Mouse (Mus musculus) MEL (cell line): Measurements from ENCODE around the gene Rhox10. TPM values are rescaled to one million over a fixed set of nuclear protein-coding genes. Genes with fewer than 3 reads are reported as not detected.
"Not testable (repeated sequence)": the region's sequence is repeated elsewhere in the genome, so short reads cannot be mapped to it uniquely, and the experiment has no call there.

Experiments used
- DNase-seq: peaks from one replicate; pipeline ENCODE4 v3.0.0; 2011; ENCODE audit warnings: low read depth, low spot score
- H3K27ac ChIP-seq: 2 replicates; pipeline ENCODE4 v1.5.1; 2012; ENCODE audit warnings: low read depth, mild to moderate bottlenecking, control low read depth, low read length, moderate library complexity; ENCODE audit not compliant: control insufficient read depth
- H3K27me3 ChIP-seq, 2 experiments: fragments of 150-350 bp in 1 of 2; sonication (generic) in 1 of 2; 2 replicates each; pipeline ENCODE4 v1.6.1; 2012; ENCODE audit warnings: low read length in 2 of 2, mild to moderate bottlenecking in 2 of 2, improper control_type of control experiment in 1 of 2, moderate library complexity in 1 of 2; ENCODE audit not compliant: insufficient read depth in 2 of 2, control insufficient read depth in 1 of 2
- H3K36me3 ChIP-seq, 2 experiments: 2 replicates each; pipeline ENCODE4 v1.6.1; 2012 to 2014; ENCODE audit warnings: low read length in 2 of 2, improper control_type of control experiment in 1 of 2, inconsistent platforms in 1 of 2, mild to moderate bottlenecking in 1 of 2; ENCODE audit not compliant: insufficient read depth in 2 of 2, control insufficient read depth in 1 of 2
- H3K4me1 ChIP-seq, 2 experiments: fragments of 150-350 bp in 1 of 2; sonication (generic) in 1 of 2; 2 replicates each; pipeline ENCODE4 v1.6.1; 2012; ENCODE audit warnings: low read length in 2 of 2, improper control_type of control experiment in 1 of 2, mild to moderate bottlenecking in 1 of 2; ENCODE audit not compliant: insufficient read depth in 2 of 2, control insufficient read depth in 1 of 2
- H3K4me3 ChIP-seq, 2 experiments: fragments of 150-350 bp in 1 of 2; sonication (generic) in 1 of 2; 2 replicates each; pipeline ENCODE4 v1.5.1; 2012; ENCODE audit warnings: low read depth in 2 of 2, low read length in 2 of 2, mild to moderate bottlenecking in 2 of 2, moderate library complexity in 2 of 2, control low read depth in 1 of 2, improper control_type of control experiment in 1 of 2; ENCODE audit not compliant: control insufficient read depth in 1 of 2, insufficient read depth in 1 of 2
- H3K79me2 ChIP-seq: 2 replicates; pipeline ENCODE4 v1.6.1; 2012; ENCODE audit warnings: mild to moderate bottlenecking, low read length, moderate library complexity; ENCODE audit not compliant: control insufficient read depth, poor library complexity, insufficient read depth
- H3K9ac ChIP-seq: 2 replicates; pipeline ENCODE4 v1.6.1; 2012; ENCODE audit warnings: low read depth, mild to moderate bottlenecking, control low read depth, low read length, moderate library complexity; ENCODE audit not compliant: control insufficient read depth, poor library complexity, severe bottlenecking
- H3K9me3 ChIP-seq: fragments of 150-350 bp; sonication (generic); replicated peaks from 2 replicates; pipeline ENCODE4 v1.6.1; 2012; ENCODE audit warnings: mild to moderate bottlenecking, low read length, improper control_type of control experiment, moderate library complexity; ENCODE audit not compliant: insufficient read depth
- CHD2 ChIP-seq: IDR thresholded peaks from 2 replicates; pipeline ENCODE4 v1.6.1; 2011; ENCODE audit warnings: low read length, improper control_type of control experiment
- E2F4 ChIP-seq: IDR thresholded peaks from 2 replicates; pipeline ENCODE4 v1.6.1; 2011; ENCODE audit warnings: low read depth, low read length, improper control_type of control experiment, borderline replicate concordance
- EP300 ChIP-seq, 2 experiments: IDR thresholded peaks; 2 replicates each; pipeline ENCODE4 v1.6.1; 2011; ENCODE audit warnings: improper control_type of control experiment in 2 of 2, low read length in 2 of 2, low read depth in 1 of 2, mild to moderate bottlenecking in 1 of 2
- KAT2A ChIP-seq: conservative IDR thresholded peaks from 2 replicates; pipeline ENCODE4 v1.6.1; 2012; ENCODE audit warnings: low read depth, low read length, improper control_type of control experiment, inconsistent platforms
- MAZ ChIP-seq: IDR thresholded peaks from 2 replicates; pipeline ENCODE4 v1.6.1; 2012; ENCODE audit warnings: low read depth, mild to moderate bottlenecking, inconsistent platforms, low read length, improper control_type of control experiment
- MEF2A ChIP-seq: IDR thresholded peaks from 2 replicates; pipeline ENCODE4 v1.6.1; 2014; ENCODE audit warnings: low read depth, mild to moderate bottlenecking, inconsistent platforms, low read length, improper control_type of control experiment; ENCODE audit not compliant: poor library complexity, insufficient replicate concordance, severe bottlenecking; ENCODE audit errors: extremely low read depth
- MYB ChIP-seq: IDR thresholded peaks from 2 replicates; pipeline ENCODE4 v1.6.1; 2011; ENCODE audit warnings: mild to moderate bottlenecking, low read depth, low read length, improper control_type of control experiment
- POLR2A ChIP-seq, 2 experiments: IDR thresholded peaks; 2 replicates each; pipeline ENCODE4 v1.6.1; 2011 to 2012; ENCODE audit warnings: low read length in 2 of 2, mild to moderate bottlenecking in 2 of 2, control low read depth in 1 of 2, improper control_type of control experiment in 1 of 2, low read depth in 1 of 2, moderate library complexity in 1 of 2; ENCODE audit not compliant: control insufficient read depth in 1 of 2, insufficient read depth in 1 of 2, poor library complexity in 1 of 2
- POLR2AphosphoS2 ChIP-seq: IDR thresholded peaks from 2 replicates; pipeline ENCODE4 v1.6.1; 2011; ENCODE audit warnings: low read length, improper control_type of control experiment
- RAD21 ChIP-seq: IDR thresholded peaks from 2 replicates; pipeline ENCODE4 v1.6.1; 2011; ENCODE audit warnings: mild to moderate bottlenecking, low read depth, low read length, improper control_type of control experiment
- RCOR1 ChIP-seq: IDR thresholded peaks from 2 replicates; pipeline ENCODE4 v1.6.1; 2012; ENCODE audit warnings: low read depth, mild to moderate bottlenecking, inconsistent platforms, low read length, improper control_type of control experiment
- SIN3A ChIP-seq: IDR thresholded peaks from 2 replicates; pipeline ENCODE4 v1.6.1; 2012; ENCODE audit warnings: low read length, improper control_type of control experiment, inconsistent platforms
- SMC3 ChIP-seq: IDR thresholded peaks from 2 replicates; pipeline ENCODE4 v1.6.1; 2011; ENCODE audit warnings: low read depth, low read length, improper control_type of control experiment
- TAL1 ChIP-seq: IDR thresholded peaks from 2 replicates; pipeline ENCODE4 v1.6.1; 2012; ENCODE audit warnings: mild to moderate bottlenecking, inconsistent platforms, low read length, moderate library complexity, mixed read lengths
- TBP ChIP-seq: IDR thresholded peaks from 2 replicates; pipeline ENCODE4 v1.8.0; 2011; ENCODE audit warnings: low read depth, low read length, improper control_type of control experiment
- TCF12 ChIP-seq: IDR thresholded peaks from 2 replicates; pipeline ENCODE4 v1.6.1; 2014; ENCODE audit warnings: low read depth, mild to moderate bottlenecking, inconsistent platforms, low read length, improper control_type of control experiment, moderate library complexity
- UBTF ChIP-seq: IDR thresholded peaks from 2 replicates; pipeline ENCODE4 v1.6.1; 2012; ENCODE audit warnings: low read depth, mild to moderate bottlenecking, inconsistent platforms, low read length, improper control_type of control experiment, moderate library complexity, borderline replicate concordance; ENCODE audit not compliant: insufficient read depth
- USF1 ChIP-seq: IDR thresholded peaks from 2 replicates; pipeline ENCODE4 v1.6.1; 2014; ENCODE audit warnings: low read depth, mild to moderate bottlenecking, inconsistent platforms, low read length, improper control_type of control experiment, moderate library complexity
- ZC3H11A ChIP-seq: IDR thresholded peaks from 2 replicates; pipeline ENCODE4 v1.6.1; 2012; ENCODE audit warnings: low read depth, mild to moderate bottlenecking, inconsistent platforms, low read length, improper control_type of control experiment
- ZKSCAN1 ChIP-seq: IDR thresholded peaks from 2 replicates; pipeline ENCODE4 v1.6.1; 2012; ENCODE audit warnings: low read depth, mild to moderate bottlenecking, inconsistent platforms, low read length, improper control_type of control experiment, moderate library complexity
- polyA plus RNA-seq, 2 experiments: library from polyadenylated mRNA; stranded (reverse) in 1 of 2; unstranded in 1 of 2; fragments of >175 nt in 1 of 2; fragments of >200 nt in 1 of 2; gene quantifications; 2 replicates each; pipeline versions ENCODE4 v1.2.1 to v1.2.4; 2012; ENCODE audit warnings: low replicate concordance in 2 of 2, low read depth in 1 of 2; ENCODE audit not compliant: insufficient read length in 2 of 2, insufficient read depth in 1 of 2, missing spikeins in 1 of 2
- total RNA-seq: library from RNA; depleted of rRNA; stranded (reverse); fragments of 300-350 nt; gene quantifications from 2 replicates; pipeline ENCODE4 v1.2.3, GENCODE M21; 2012

The Rhox10 gene
- total and polyA plus RNA-seq, 3 experiments: not detected

DNA sequence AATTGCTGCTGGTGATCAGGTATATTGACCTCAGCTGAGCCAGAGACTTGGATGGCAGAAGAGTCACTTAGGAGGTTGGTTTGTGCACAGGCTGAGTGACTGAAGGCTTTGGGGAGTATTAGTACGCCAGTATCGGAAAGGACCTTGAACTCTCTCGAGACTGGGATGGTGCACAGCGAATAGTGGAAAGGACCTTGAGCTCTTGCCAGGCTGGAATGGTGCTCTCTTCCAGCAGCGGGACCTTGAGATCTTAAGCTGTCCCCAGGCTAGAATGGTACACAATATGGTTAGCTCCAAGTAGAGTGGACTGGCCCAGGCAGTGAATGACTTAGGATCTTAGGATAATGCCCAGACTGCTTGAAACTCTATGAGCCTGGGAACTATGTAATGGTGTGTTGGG, 26.6 kb upstream of the Rhox10 start:
- H3K4me3 ChIP-seq: no peak overlapping the region
- H3K9me3 ChIP-seq: no peaks in the 10 kb centered on the region
- no peaks in the 10 kb centered on the region for H3K27me3 ChIP-seq
- H3K27ac ChIP-seq: no peak overlapping the region
- no peaks in the 10 kb centered on the region for H3K36me3 ChIP-seq
- no peak for DNase-seq
- no peaks in the 10 kb centered on the region for H3K79me2 ChIP-seq
- TF ChIP-seq MEF2A (no peak), ZC3H11A (no peak), TAL1 (no peak), USF1 (no peak), SMC3 (no peak), MAZ (no peak), CHD2 (no peak), TBP (no peak), MYB (no peak), UBTF (no peak), KAT2A (no peak), ZKSCAN1 (no peak), RCOR1 (no peak), TCF12 (no peak), RAD21 (no peak), POLR2A (IDR thresholded peaks at IDR 0.05; ENCODE audit: control insufficient read depth in 1 of 2, insufficient read depth in 1 of 2, low read depth in 1 of 2, low read length in 2 of 2, poor library complexity in 1 of 2) (no peak), SIN3A (no peak), EP300 (IDR thresholded peaks at IDR 0.05; ENCODE audit: low read depth in 1 of 2, low read length in 2 of 2) (no peak), POLR2AphosphoS2 (no peak), E2F4 (no peak)
- TF ChIP-seq, all 39 proteins: peak for 0
- H3K9ac ChIP-seq: no peak overlapping the region
- no peaks in the 10 kb centered on the region for H3K4me1 ChIP-seq

- H3K4me3 ChIP-seq, H3K36me3 ChIP-seq, H3K27me3 ChIP-seq, DNase-seq, H3K79me2 ChIP-seq, H3K27ac ChIP-seq, H3K4me1 ChIP-seq, H3K9ac ChIP-seq, H3K9me3 ChIP-seq: not testable (repeated sequence)
Observed at GRCm38 (mm10) chrX:38043014-38043413, 23.3 kb upstream of the Rhox10 start, which contains the start of gene Btg1-ps2. Gene Btg1-ps2 (minus strand): TSS chrX:38043114.
